Mouse (Mus musculus) ovary, postnatal 36 days (tissue): Measurements from ENCODE around the gene C1qtnf12.

ENCODE experiments used
- DNase-seq: peaks from one replicate; pipeline ENCODE4 v3.0.0; 2022; ENCODE audit warnings: low spot score, mixed read lengths

C1qtnf12 gene

DNA sequence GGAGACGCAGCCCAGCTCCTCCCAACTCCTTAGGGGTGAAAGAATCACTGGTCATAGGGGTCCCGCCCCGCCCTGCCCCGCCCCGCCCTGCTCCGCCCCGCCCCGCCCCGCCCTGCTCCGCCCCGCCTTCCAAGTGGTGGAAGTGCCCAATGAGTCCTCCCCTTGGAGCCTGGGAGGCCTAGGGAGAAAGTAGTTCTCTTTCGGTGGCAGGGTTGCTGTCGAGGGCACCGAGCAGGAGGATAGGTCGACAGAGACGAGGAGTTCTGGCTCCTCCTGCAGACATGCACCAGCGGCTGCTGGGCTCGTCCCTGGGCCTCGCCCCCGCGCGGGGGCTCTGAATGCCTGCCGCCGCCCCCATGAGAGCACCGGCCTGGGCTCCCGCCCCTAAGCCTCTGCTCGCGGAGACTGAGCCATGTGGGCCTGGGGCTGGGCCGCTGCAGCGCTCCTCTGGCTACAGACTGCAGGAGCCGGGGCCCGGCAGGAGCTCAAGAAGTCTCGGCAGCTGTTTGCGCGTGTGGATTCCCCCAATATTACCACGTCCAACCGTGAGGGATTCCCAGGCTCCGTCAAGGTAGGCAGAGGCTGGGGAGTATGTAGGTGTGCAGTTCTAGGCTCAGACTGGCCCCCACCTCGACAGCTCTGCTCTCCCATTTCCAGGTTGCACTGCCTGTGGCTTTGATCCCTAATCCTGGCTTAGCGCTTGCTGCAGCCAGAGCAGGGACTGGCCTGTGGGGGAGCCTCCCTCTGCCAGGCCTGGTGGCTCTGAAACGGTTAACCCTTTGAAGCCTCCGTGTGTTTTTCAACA, at the start of gene C1qtnf12:
TSS of gene C1qtnf12 (plus strand) at position 152 of the 805 bp plus-strand sequence.
- peak; percentile 63 for DNase-seq

DNA sequence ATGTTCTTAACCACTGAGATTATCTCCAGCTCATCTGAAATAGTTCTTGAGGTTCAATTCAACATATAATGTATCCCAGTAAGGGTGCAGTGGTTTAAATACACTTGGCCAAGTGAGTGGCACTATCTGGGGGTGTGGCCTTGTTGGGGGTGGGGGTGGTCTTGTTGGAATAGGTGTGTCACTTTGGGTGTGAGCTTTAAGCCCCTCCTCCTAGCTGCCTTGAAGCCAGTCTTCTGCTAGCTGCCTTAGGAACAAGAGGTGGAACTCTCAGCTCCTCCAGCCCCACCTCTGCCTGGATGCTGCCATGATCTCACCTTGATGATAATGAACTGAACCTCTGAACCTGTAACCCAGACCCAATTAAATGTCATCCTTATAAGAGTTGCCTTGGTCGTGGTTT, 30.1 kb upstream of the C1qtnf12 start:
- DNase-seq = no peak

GRCm38 (mm10) chr4:155943049-155943452, 19.1 kb upstream of the C1qtnf12 start:
- no peak for DNase-seq

GRCm38 (mm10) chr4:155943534-155944249, 18.4 kb upstream of the C1qtnf12 start, which contains the start of gene Ube2j2:
Ube2j2 (plus strand) TSS chr4:155943831.
- peak; percentile 97 for DNase-seq

DNA sequence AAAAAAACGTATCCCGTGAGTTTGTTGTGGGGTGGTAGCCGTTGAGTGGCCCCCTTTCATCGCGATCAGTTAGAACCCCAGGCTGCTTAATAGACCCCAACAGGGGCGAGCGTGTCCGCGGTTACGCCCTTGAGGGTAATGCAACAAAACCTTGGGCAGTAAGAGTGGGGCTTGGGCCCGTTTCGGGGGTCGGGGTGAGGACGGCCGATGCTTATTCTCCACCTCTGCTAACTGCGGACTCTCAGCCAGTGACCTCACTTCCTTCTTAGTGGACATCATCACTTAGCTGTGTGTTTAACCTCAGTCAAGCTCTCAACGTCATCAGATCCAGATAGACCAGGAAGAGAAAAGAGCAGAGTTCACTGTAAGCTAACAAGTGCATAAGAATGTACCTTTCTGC, 17.8 kb upstream of the C1qtnf12 start:
- no peak for DNase-seq

DNA sequence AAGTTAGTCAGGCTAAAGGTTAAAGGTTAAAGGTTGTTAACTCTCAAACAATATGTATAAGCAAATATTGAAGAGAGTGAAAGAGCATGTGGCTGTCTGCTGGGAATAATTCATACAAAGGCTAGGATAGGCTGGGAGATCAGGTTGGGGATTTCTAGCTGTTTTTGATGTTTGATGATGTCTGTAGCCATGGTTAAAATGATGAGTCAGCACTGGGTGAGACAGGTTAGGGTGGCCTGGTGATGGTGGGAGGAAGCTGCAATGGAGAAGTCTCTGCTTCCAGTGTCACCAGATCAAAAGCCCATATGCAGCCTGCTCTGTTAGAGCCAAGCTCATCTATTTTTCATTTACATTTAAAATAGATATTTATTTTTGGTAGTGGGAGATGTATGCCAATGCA, 15.0 kb upstream of the C1qtnf12 start:
- DNase-seq = no peak

GRCm38 (mm10) chr4:155955491-155955890, 6.6 kb upstream of the C1qtnf12 start:
- no peak for DNase-seq

DNA sequence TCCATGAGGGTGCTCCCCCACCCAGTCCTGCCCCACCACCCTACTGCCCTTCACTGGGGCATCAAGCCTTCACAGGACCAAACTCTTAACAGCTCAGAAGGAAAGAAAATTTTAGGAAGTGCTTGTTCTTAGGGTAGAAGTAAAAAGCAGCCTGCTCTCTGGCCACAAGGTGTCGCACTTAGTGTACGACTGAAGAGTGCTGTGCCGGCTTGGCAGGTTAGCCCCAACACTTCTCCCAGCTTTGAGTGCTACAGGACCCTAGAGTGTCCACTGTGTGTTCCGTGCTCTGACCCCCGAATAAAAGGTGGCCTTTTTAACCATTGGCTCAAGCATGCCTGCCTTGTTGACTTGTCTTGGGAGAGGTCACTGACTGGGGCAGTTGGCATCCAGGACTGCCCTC, 2.8 kb upstream of the C1qtnf12 start:
- DNase-seq = peak; percentile 66

DNA sequence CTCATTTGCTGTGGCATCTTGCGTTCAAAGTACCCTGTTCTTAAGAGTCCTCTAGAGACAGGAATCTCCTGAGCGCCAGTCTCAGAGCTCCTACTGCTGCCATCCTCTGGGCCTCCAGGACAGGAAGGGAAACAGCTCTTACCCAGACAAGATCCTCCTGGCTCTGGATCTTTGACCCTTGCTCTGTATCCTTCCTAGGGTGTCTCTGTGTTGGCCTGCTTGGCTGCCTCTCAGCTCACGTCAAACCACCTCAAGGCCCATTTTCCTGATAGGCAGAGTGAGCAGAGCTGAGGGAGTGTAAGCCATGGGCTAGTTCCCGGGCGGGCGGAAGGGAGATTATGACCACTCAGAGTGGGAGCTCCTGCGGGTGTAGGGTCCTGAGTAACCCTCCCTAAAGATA, 988 bp downstream of the C1qtnf12 start:
- no peak for DNase-seq

- no peak for DNase-seq
Observed at GRCm38 (mm10) chr4:155964396-155964795, 2.3 kb downstream of the C1qtnf12 start.

DNA sequence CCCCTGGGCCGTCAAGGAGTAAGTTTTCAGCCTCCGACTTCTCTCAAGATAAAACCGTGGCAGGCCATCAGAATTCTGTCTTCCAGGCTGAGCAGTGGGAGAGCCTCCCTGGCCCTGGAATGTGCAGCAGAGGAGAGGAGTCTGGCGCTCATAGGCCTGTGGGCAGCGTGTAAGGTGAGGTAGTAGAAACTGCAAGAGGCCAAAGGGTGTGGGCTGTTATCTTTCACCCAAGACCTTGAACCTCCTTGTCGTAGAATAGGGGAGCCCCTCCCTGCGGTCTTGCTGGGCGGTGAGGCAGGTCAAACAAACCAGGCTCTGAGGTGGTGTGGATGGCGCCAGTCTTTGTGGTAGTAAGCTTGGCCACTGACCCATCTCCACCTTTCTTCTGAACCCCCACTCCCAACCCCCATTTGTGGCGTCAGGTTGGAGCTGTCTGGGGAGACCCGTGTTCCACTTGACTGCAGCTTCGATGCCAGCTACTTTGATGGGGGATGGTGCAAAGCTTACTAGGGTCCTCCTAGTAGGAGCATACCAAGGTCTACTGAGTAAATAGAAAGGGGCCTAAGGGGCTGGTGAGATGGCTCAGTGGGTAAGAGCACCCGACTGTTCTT, 7.0 kb downstream of the C1qtnf12 start:
- no peak for DNase-seq

GRCm38 (mm10) chr4:155970286-155970685, 8.2 kb downstream of the C1qtnf12 start:
- DNase-seq = no peak

DNA sequence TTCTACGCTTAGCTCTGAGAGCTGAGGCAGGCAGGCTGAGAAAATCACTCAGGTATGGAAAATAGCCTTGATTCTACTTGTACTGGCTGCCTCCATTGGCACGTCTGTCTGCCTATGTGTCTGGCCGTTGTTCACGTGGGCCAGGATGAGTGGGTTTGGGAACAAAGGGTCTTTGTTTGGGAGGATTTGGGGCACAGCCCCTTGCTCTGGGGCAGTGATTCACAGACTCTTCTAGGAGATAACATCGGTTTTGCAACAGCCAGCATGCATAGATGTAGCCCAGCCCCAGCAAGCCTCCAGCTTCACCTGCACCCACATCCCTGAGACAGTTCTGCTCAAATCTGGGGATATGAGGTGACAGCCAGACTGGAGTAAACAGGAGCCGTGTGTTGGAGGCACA, 10.5 kb downstream of the C1qtnf12 start:
- DNase-seq = no peak

DNA sequence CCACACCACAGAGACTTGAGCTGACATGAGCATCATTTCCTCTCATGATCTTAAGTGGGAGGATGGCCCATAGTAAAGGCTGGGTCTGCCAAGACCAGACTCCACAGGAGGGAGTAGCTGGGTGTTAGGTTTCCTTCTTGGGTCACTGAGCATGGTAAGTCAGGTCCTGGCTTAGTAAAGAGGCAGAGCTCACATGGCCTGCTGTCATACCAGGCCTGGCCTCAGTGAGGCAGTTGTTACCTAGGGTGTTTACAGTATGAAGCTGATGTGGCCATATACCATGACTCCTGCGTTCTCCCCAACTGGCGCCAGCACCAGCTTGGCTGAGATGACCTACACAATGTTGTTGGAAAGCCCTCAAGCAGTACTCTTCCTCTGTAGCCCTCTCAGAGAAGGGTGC, 11.1 kb downstream of the C1qtnf12 start:
- DNase-seq = no peak

DNA sequence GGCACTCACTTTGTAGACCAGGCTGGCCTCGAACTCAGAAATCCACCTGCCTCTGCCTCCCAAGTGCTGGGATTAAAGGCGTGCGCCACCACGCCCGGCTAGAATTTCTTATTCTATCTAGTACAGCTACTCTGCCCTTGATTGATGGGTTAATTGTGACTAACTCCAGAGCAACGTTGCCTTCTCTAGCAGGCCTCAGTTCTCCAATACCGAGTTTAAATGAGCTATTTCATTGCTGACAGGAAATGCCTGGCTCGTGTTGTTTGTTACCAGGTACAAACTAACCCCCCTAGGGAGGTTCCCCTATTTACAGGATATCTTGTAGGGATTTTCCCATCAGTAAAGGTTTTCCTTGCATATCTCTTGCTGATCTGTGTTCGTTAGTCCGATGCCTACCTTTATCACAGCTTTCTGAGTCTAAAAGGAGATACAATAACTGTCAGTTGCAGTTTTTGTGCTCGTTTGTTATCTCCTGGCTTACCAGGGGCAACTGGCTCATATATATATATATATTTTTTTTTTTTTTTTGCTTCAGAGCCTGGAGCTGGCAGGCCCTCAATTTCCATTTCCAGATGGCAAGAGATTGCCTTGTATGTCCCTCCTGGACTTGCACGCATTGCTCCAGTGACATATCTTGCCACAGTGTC, 19.4 kb downstream of the C1qtnf12 start:
- DNase-seq = no peak

- no peak for DNase-seq
Observed at GRCm38 (mm10) chr4:155983788-155984187, 21.7 kb downstream of the C1qtnf12 start.

DNA sequence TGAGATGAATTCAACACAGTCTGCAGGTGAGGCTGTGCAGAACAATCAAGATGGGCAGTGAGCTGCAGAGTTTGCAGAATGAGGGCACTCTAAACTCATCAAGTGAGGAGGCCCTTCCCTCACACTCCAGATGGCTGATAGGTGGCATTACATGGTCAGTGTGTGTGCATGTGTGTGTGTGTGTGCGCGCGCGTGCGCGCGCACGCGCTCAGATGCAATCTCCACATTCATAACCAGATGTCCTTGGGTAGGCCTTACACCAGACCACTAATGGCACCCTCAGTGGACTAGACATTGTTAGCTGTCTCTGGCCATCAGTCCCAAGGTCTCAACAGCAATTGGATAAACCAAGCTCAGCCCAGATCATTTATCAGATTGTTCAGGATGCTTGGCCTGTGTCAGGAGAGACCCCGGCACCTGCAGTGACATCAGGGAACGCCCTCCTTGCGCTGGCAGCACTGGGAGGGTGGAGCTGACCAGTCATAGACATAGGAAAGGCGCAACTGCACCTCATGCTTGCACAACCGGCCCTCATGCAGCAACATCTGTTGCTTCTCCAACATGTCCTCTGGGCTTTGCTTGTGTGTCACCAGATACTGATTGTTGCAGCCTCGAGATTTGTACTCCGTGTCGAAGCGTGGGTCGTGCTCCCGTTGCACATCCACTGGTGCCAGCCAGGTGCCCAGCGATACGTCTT, 29.2 kb downstream of the C1qtnf12 start:
- DNase-seq = no peak

DNA sequence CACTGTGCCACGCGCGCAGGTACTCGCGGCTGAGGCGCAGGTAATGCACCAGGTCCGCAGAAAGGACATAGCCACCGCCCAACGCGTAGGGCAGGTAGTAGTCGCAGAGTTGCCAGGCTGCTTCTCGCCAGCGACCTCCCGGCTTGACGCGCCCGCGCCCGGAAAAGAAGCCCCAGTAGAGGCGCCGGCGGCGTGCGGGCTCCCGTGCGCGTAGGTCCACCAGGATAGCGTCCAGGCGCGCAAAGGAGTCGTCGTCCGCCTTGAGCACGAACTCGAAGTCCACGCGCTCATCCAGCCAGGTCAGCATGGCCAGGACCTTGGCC, 29.8 kb downstream of the C1qtnf12 start:
- DNase-seq = no peak

GRCm38 (mm10) chr4:155992241-155992905, 30.3 kb downstream of the C1qtnf12 start, which contains the start of the genes B3galt6 and Sdf4:
B3galt6 (minus strand) TSS chr4:155992649.
Sdf4 (plus strand) TSS chr4:155992872.
- peak; percentile 92 for DNase-seq

GRCm38 (mm10) chr4:155992906-155993547, 30.9 kb downstream of the C1qtnf12 start:
- DNase-seq = no peak

DNA sequence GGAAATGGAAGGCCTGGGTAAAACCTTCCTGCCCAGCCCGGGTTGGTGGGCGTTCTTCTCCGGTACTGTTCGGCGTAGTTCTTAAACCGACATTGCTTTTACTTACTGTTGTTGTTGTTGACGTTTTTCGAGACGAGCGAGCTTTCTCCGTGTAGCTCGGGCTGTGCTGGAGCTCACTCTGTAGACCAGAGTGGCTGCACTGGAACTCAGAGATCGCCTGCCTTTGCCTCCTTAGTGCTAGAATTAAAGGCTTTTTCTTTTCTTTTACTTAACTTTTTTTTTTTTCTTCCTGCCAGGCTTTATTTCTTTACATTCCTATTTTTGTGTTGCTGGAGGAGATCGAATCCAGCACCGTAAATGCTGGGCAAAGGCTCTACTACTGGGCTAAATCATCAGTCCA, 31.5 kb downstream of the C1qtnf12 start:
- no peak for DNase-seq
